Mouse (Mus musculus): ENCODE measurements around the gene Hmg20a. TPM values are rescaled to one million over a fixed set of nuclear protein-coding genes. Genes with fewer than 3 reads are reported as not detected.
A peak's percentile ranks its signal among the peaks of the same experiment; 100 is the strongest.

Hmg20a gene
- polyA plus RNA-seq, 1 experiment from 2014 or later = 15.2 TPM

DNA sequence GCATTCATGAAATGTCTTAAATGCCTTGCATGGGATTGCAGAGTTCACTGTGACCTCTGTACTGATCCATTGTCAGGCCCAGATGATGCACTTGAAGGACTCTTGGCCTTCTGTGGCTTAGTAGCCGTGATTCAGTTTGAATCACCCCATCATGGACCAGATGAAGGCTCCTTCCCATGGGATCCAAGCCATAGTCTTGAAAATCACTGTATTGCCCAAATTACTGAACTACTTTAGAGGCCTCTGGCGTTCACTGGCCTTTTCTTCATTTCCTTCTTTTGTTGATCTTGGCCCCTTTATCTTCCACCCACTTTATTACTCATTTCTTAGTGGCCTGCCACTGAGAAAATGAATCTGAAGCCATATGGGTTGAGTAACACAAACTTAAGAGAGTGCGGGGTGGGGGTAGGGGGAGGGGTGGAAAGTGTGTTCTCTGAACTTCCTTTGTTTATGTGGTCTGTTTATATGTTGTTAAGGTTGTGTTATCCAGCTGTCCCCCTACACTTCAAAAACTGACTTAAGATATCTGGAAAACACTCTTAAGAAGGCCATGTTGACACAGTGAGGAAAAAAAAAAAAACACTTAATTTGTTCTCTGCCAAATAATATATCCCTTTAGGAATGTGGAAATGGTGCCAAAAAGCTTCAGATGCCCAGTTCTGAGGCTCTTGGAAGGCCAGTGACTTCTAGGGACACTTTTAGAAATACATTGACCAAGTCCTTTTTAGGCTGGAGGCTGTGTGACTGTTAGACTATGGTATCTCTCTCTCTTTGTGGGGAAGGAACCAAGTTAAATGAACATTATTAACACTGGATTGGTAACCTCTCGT is 45.5 kb downstream of the Hmg20a start:
- Histone ChIP-seq H3K9me3 (ENCODE audit: control insufficient read depth, low read length) (no peaks in the 10 kb centered on the region), H3K9ac (ENCODE audit: low read length) (no peak overlapping the region), H3K4me2 (replicated peaks; ENCODE audit: low read depth) (no peak overlapping the region), H3K27ac (replicated peaks) (peak overlapping the region; percentile 53), H3K36me3 (ENCODE audit: control insufficient read depth, insufficient read depth, low read length) (no peaks in the 10 kb centered on the region; the same call in 1 of the 2 replicates), H3K4me1 (replicated peaks; ENCODE audit: control insufficient read depth, insufficient read depth) (peaks cover 8% of the 10 kb centered on the region; the same call in 1 of the 2 replicates), H3K27me3 (ENCODE audit: control insufficient read depth, insufficient read depth, low read length) (no peaks in the 10 kb centered on the region), H3K4me3 (ENCODE audit: low read depth, low read length) (no peak overlapping the region)
- TF ChIP-seq EP300 (optimal IDR thresholded peaks at IDR 0.05) (no peak), CTCF (IDR thresholded peaks at IDR 0.05; ENCODE audit: low read depth) (no peak)
- ATAC-seq (ENCODE audit: low FRiP score, low TSS enrichment) = peak; percentile 57; the same call in 1 of the 2 replicates
- peak; percentile 24 for DNase-seq (ENCODE audit: low spot score)
- WGBS = 42% methylated on average over 4 of the region's 4 CpGs

- peak overlapping the region; percentile 61 for H3K27ac ChIP-seq (replicated peaks)
- H3K4me2 ChIP-seq (replicated peaks; ENCODE audit: low read depth) = peak overlapping the region; percentile 29; the same call in 1 of the 2 replicates
- peak; percentile 88 for ATAC-seq (ENCODE audit: low FRiP score, low TSS enrichment)
- WGBS = 15% methylated on average over 21 of the region's 23 CpGs
- H3K9me3 ChIP-seq (ENCODE audit: control insufficient read depth, low read length) = no peaks in the 10 kb centered on the region
- H3K4me3 ChIP-seq (ENCODE audit: low read depth, low read length) = no peak overlapping the region
- H3K4me1 ChIP-seq (replicated peaks; ENCODE audit: control insufficient read depth, insufficient read depth) = peaks cover 8% of the 10 kb centered on the region; the same call in 1 of the 2 replicates
- peak; percentile 44 for DNase-seq (ENCODE audit: low spot score)
- no peak overlapping the region; the same call in 1 of the 2 replicates for H3K9ac ChIP-seq (ENCODE audit: low read length)
- H3K36me3 ChIP-seq (ENCODE audit: control insufficient read depth, insufficient read depth, low read length) = no peaks in the 10 kb centered on the region; the same call in 1 of the 2 replicates
- peak; percentile 60 for TF ChIP-seq EP300 (optimal IDR thresholded peaks at IDR 0.05)
- no peak for TF ChIP-seq CTCF (IDR thresholded peaks at IDR 0.05; ENCODE audit: low read depth)
- no peaks in the 10 kb centered on the region for H3K27me3 ChIP-seq (ENCODE audit: control insufficient read depth, insufficient read depth, low read length)
Observed at GRCm38 (mm10) chr9:56464863-56465654, 46.6 kb downstream of the Hmg20a start.

DNA sequence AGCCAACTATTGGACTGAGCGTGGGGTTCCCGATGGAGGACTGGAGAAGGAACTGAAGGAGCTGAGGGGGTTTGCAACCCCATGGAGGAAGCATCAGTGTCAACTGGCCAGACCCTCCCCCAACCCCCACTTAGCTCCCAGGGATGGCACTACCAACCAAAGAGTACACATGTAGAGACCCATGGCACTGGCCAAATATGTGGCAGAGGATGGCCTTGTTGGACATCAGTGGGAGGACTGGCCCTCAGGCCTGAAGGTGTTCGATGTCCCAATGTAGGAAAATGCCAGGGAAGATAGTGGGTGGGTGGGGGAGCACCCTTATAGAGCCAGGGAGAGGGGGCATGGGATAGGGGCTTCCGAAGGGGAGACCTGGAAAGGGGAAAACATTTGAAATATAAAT is 47.8 kb downstream of the Hmg20a start:
- Histone ChIP-seq H3K4me1 (replicated peaks; ENCODE audit: control insufficient read depth, insufficient read depth) (peaks cover 8% of the 10 kb centered on the region; the same call in 1 of the 2 replicates), H3K4me3 (ENCODE audit: low read depth, low read length) (no peak overlapping the region), H3K4me2 (replicated peaks; ENCODE audit: low read depth) (no peak overlapping the region), H3K27me3 (ENCODE audit: control insufficient read depth, insufficient read depth, low read length) (no peaks in the 10 kb centered on the region), H3K27ac (replicated peaks) (no peak overlapping the region), H3K9me3 (ENCODE audit: control insufficient read depth, low read length) (no peaks in the 10 kb centered on the region), H3K9ac (ENCODE audit: low read length) (no peak overlapping the region), H3K36me3 (ENCODE audit: control insufficient read depth, insufficient read depth, low read length) (no peaks in the 10 kb centered on the region; the same call in 1 of the 2 replicates)
- DNase-seq (ENCODE audit: low spot score) = no peak
- TF ChIP-seq CTCF (IDR thresholded peaks at IDR 0.05; ENCODE audit: low read depth) (no peak), EP300 (optimal IDR thresholded peaks at IDR 0.05) (no peak)
- ATAC-seq (ENCODE audit: low FRiP score, low TSS enrichment) = no peak
- WGBS = 95% methylated on average over 4 of the region's 4 CpGs

DNA sequence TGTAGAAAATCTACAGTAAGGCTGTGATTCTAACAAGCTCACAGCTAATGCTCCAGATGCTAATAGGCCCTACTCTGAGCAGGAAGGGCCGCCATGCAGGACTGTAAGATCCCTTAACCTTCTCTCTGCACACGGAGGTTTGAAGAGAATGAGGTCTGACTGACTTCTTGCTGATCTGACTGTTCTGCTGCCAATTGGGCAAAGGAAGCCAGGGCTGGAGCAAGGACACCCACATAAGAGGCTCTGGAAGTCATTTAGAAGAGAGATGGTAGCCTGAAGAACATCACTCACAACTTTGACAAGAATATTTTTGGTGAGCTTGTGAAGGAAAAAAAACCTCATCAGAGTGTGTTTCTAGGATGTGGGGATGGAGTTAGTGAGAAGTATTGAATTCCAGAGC is 51.2 kb downstream of the Hmg20a start:
- H3K27me3 ChIP-seq (ENCODE audit: control insufficient read depth, insufficient read depth, low read length) = no peaks in the 10 kb centered on the region
- DNase-seq (ENCODE audit: low spot score) (no peak), ATAC-seq (ENCODE audit: low FRiP score, low TSS enrichment) (no peak)
- no peaks in the 10 kb centered on the region; the same call in 1 of the 2 replicates for H3K36me3 ChIP-seq (ENCODE audit: control insufficient read depth, insufficient read depth, low read length)
- no peak overlapping the region for H3K4me2 ChIP-seq (replicated peaks; ENCODE audit: low read depth)
- 57% methylated on average over 2 of the region's 2 CpGs for WGBS
- no peak overlapping the region for H3K4me3 ChIP-seq (ENCODE audit: low read depth, low read length)
- no peaks in the 10 kb centered on the region for H3K9me3 ChIP-seq (ENCODE audit: control insufficient read depth, low read length)
- no peak overlapping the region for H3K27ac ChIP-seq (replicated peaks)
- no peaks in the 10 kb centered on the region for H3K4me1 ChIP-seq (replicated peaks; ENCODE audit: control insufficient read depth, insufficient read depth)
- H3K9ac ChIP-seq (ENCODE audit: low read length) = no peak overlapping the region
- TF ChIP-seq CTCF (IDR thresholded peaks at IDR 0.05; ENCODE audit: low read depth) (no peak), EP300 (optimal IDR thresholded peaks at IDR 0.05) (no peak)

DNA sequence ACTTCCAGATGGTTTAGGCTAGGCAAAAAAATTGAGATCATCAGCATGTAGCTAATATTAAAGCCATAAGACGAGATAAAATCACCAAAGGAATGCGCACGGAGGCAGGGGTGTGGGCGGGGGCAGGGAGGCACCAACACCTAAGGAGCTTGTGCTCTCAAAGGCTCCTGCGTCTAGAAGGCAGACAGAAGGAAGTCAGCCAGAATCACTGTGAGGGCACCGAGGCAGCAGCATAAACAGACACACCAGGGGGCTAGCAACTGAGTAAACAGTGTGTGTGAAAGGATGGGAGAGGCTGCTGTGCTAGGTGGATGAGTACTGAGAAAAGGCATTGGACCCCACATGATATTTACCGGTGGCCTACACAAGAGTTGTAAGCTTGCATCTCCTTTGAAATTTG is 51.9 kb downstream of the Hmg20a start:
- H3K36me3 ChIP-seq (ENCODE audit: control insufficient read depth, insufficient read depth, low read length) = no peaks in the 10 kb centered on the region; the same call in 1 of the 2 replicates
- H3K27ac ChIP-seq (replicated peaks) = no peak overlapping the region
- ATAC-seq (ENCODE audit: low FRiP score, low TSS enrichment) (no peak), DNase-seq (ENCODE audit: low spot score) (no peak)
- no peak for TF ChIP-seq CTCF (IDR thresholded peaks at IDR 0.05; ENCODE audit: low read depth)
- no peak for TF ChIP-seq EP300 (optimal IDR thresholded peaks at IDR 0.05)
- H3K9me3 ChIP-seq (ENCODE audit: control insufficient read depth, low read length) = no peaks in the 10 kb centered on the region
- no peaks in the 10 kb centered on the region for H3K4me1 ChIP-seq (replicated peaks; ENCODE audit: control insufficient read depth, insufficient read depth)
- no peak overlapping the region for H3K4me3 ChIP-seq (ENCODE audit: low read depth, low read length)
- no peaks in the 10 kb centered on the region for H3K27me3 ChIP-seq (ENCODE audit: control insufficient read depth, insufficient read depth, low read length)
- no peak overlapping the region for H3K9ac ChIP-seq (ENCODE audit: low read length)
- H3K4me2 ChIP-seq (replicated peaks; ENCODE audit: low read depth) = no peak overlapping the region
- WGBS = 41% methylated on average over 7 of the region's 7 CpGs

Data from stomach, postnatal 0 days (tissue).